Mouse (Mus musculus) E14TG2a.4 (cell line): ENCODE measurements around the gene Magi2.

Source experiments
- CTCF ChIP-seq: conservative IDR thresholded peaks from 2 replicates; pipeline ENCODE4 v1.5.1; 2014; ENCODE audit warnings: low read length
- NANOG ChIP-seq: IDR thresholded peaks from 2 replicates; pipeline ENCODE4 v1.6.1; 2014; ENCODE audit warnings: borderline replicate concordance, low read length, mixed read lengths
- POU5F1 ChIP-seq: IDR thresholded peaks from 2 replicates; pipeline ENCODE4 v1.6.1; 2014; ENCODE audit warnings: low read length, borderline replicate concordance

- TF ChIP-seq CTCF (no peak), NANOG (no peak), POU5F1 (no peak)
Observed at GRCm38 (mm10) chr5:20050284-20050683, 823.4 kb downstream of the Magi2 start.
